Mouse (Mus musculus) ES-E14 (cell line): ENCODE measurements around the gene Pak1.

Experiments used
- HCFC1 ChIP-seq: IDR thresholded peaks from 2 replicates; pipeline ENCODE4 v1.6.1; 2012; ENCODE audit warnings: low read length, inconsistent platforms, borderline replicate concordance; ENCODE audit not compliant: insufficient read depth
- ZNF384 ChIP-seq: IDR thresholded peaks from 2 replicates; pipeline ENCODE4 v1.6.1; 2012; ENCODE audit warnings: low read depth, low read length, inconsistent platforms

GRCm38 (mm10) chr7:97809307-97809706 is 21.0 kb downstream of the Pak1 start:
- TF ChIP-seq HCFC1: no peak
- no peak for TF ChIP-seq ZNF384
